9 mouse cellular contexts compared by ENCODE assay signal in the genomic region with DNA sequence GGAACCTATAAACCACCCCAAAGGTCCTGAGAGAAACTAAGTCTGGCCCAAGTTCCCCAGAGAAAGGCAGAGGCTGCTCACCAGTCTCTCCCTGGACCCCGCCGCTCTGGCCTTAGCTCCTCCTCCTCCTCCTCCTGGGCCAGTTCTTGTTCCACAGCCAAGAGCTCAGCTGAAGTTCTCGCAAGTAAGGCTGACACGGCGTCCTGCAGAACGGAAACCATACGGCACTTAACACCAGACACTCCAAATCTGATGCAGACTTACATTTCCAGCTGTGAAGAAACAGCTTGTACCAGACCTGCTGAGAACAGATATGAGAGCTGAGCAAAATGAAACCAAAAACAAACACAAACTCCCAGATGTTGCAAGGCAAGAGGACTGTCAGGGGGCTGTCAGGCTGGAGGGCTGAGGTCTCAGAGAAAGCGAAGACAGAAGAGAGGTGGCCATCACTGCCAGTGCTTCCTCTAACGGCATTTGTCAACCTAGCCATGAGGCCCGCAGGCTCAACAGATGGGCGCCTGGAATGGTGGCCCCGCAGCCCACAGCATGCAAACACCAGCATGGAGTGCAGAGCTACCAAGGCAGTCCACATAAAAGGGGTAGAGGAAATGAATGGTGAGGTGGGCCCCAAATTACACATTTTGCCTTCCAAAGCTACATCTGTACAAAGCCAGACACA. TPM values are rescaled to one million over a fixed set of nuclear protein-coding genes. Genes with fewer than 3 reads are reported as not detected.
DNase-seq lines count a peak whose midpoint lies in the region; ATAC-seq and TF ChIP-seq lines count a peak whose summit lies in the region.
"Had no signal": no experiment of that assay in that cellular context is flagged by ENCODE, and none has a peak within 500 bp of the region (broad histone marks: within the 10 kb centered on the region; RNA-seq: fewer than 3 reads in every experiment).

No protein-coding gene starts in this region.

- no peak for TF ChIP-seq CTCF in brain, embryonic 14.5 days (IDR thresholded peaks at IDR 0.05; ENCODE audit: borderline replicate concordance, extremely low read depth, insufficient read depth, insufficient read length)
- no peak for TF ChIP-seq CTCF in kidney, postnatal 0 days (IDR thresholded peaks at IDR 0.05; ENCODE audit: low read depth)

- no peak for TF ChIP-seq POLR2A in brain, embryonic 14.5 days (IDR thresholded peaks at IDR 0.05; ENCODE audit: borderline replicate concordance, extremely low read depth, insufficient read depth, insufficient read length, poor library complexity, severe bottlenecking)

- WGBS in hindbrain, embryonic 12.5 days: 62% methylated on average over 12 of the region's 12 CpGs
- 79% methylated on average over 12 of the region's 12 CpGs for WGBS in hindbrain, embryonic 13.5 days
- WGBS in kidney, postnatal 0 days: 47% methylated on average over 12 of the region's 12 CpGs
- WGBS in lung, embryonic 16.5 days: 39% methylated on average over 12 of the region's 12 CpGs
- 42% methylated on average over 12 of the region's 12 CpGs for WGBS in stomach, embryonic 16.5 days

- H3K9me3 ChIP-seq in hindbrain, embryonic 12.5 days (replicated peaks): no peaks in the 10 kb centered on the region
- no peaks in the 10 kb centered on the region for H3K9me3 ChIP-seq in hindbrain, embryonic 13.5 days
- no peaks in the 10 kb centered on the region for H3K9me3 ChIP-seq in kidney, postnatal 0 days (replicated peaks; ENCODE audit: low read length)
- H3K9me3 ChIP-seq in lung, embryonic 16.5 days (ENCODE audit: control insufficient read depth, low read length): no peaks in the 10 kb centered on the region
- H3K9me3 ChIP-seq in stomach, embryonic 16.5 days (replicated peaks; ENCODE audit: control insufficient read depth, low read length): no peaks in the 10 kb centered on the region

- no peaks in the 10 kb centered on the region for H3K27me3 ChIP-seq in hindbrain, embryonic 12.5 days
- no peaks in the 10 kb centered on the region for H3K27me3 ChIP-seq in hindbrain, embryonic 13.5 days
- H3K27me3 ChIP-seq in kidney, postnatal 0 days (ENCODE audit: insufficient read depth, low read length): no peaks in the 10 kb centered on the region
- no peaks in the 10 kb centered on the region for H3K27me3 ChIP-seq in lung, embryonic 16.5 days (ENCODE audit: control insufficient read depth, insufficient read depth, low read depth, low read length)
- no peaks in the 10 kb centered on the region for H3K27me3 ChIP-seq in stomach, embryonic 16.5 days (ENCODE audit: control insufficient read depth, insufficient read depth, low read length)

- intact Hi-C loops in gastrocnemius, postnatal 36 days (cut with DNase I): no loop called here

- peak overlapping the region; percentile 52 for H3K27ac ChIP-seq in hindbrain, embryonic 12.5 days
- H3K27ac ChIP-seq in hindbrain, embryonic 13.5 days: no peak overlapping the region
- peak overlapping the region; percentile 66 for H3K27ac ChIP-seq in kidney, postnatal 0 days
- H3K27ac ChIP-seq in lung, embryonic 16.5 days (ENCODE audit: low read length): peak overlapping the region; percentile 67
- H3K27ac ChIP-seq in stomach, embryonic 16.5 days (ENCODE audit: low read length): peak overlapping the region; percentile 82

- no peak for ATAC-seq in hindbrain, embryonic 12.5 days (ENCODE audit: low FRiP score)
- ATAC-seq in hindbrain, embryonic 13.5 days (ENCODE audit: low FRiP score): no peak
- ATAC-seq in kidney, postnatal 0 days (replicated peaks; ENCODE audit: low FRiP score, low read depth): peak; percentile 27
- ATAC-seq in lung, embryonic 16.5 days (ENCODE audit: low read depth): peak; percentile 93
- peak; percentile 89 for ATAC-seq in stomach, embryonic 16.5 days (ENCODE audit: insufficient read depth, low FRiP score)

- no peak overlapping the region; the same call in 1 of the 2 replicates for H3K4me2 ChIP-seq in hindbrain, embryonic 12.5 days (replicated peaks)
- H3K4me2 ChIP-seq in hindbrain, embryonic 13.5 days: no peak overlapping the region
- peak overlapping the region; percentile 33 for H3K4me2 ChIP-seq in kidney, postnatal 0 days (ENCODE audit: low read length)
- peak overlapping the region; percentile 42 for H3K4me2 ChIP-seq in lung, embryonic 16.5 days (ENCODE audit: low read depth, low read length)
- H3K4me2 ChIP-seq in stomach, embryonic 16.5 days (ENCODE audit: low read depth, low read length): peak overlapping the region; percentile 43

- H3K36me3 ChIP-seq in hindbrain, embryonic 12.5 days: peaks cover 36% of the 10 kb centered on the region
- H3K36me3 ChIP-seq in hindbrain, embryonic 13.5 days: peaks cover 45% of the 10 kb centered on the region
- peaks cover 51% of the 10 kb centered on the region for H3K36me3 ChIP-seq in kidney, postnatal 0 days (ENCODE audit: insufficient read depth, low read length)
- peaks cover 34% of the 10 kb centered on the region for H3K36me3 ChIP-seq in lung, embryonic 16.5 days (ENCODE audit: control insufficient read depth, insufficient read depth, low read length)
- H3K36me3 ChIP-seq in stomach, embryonic 16.5 days (ENCODE audit: control insufficient read depth, insufficient read depth, low read length): peaks cover 24% of the 10 kb centered on the region

- DNase-seq in brain, embryonic 14.5 days (ENCODE audit: low read depth): peak; percentile 30
- DNase-seq in gastrocnemius, postnatal 36 days: peak; percentile 32 to 54
- peak; percentile 88 for DNase-seq in kidney, postnatal 0 days (ENCODE audit: low spot score)
- no peak for DNase-seq in retina, postnatal 1 day

- no peak overlapping the region for H3K4me3 ChIP-seq in hindbrain, embryonic 12.5 days
- H3K4me3 ChIP-seq in hindbrain, embryonic 13.5 days: no peak overlapping the region
- no peak overlapping the region for H3K4me3 ChIP-seq in kidney, postnatal 0 days (replicated peaks; ENCODE audit: low read depth, low read length)
- peak overlapping the region; percentile 14 for H3K4me3 ChIP-seq in lung, embryonic 16.5 days (ENCODE audit: low read length)
- peak overlapping the region; percentile 20; the same call in 1 of the 2 replicates for H3K4me3 ChIP-seq in stomach, embryonic 16.5 days (replicated peaks; ENCODE audit: low read length)

- peaks cover 8% of the 10 kb centered on the region; the same call in 1 of the 2 replicates for H3K4me1 ChIP-seq in hindbrain, embryonic 12.5 days
- no peaks in the 10 kb centered on the region for H3K4me1 ChIP-seq in hindbrain, embryonic 13.5 days (replicated peaks)
- no peaks in the 10 kb centered on the region for H3K4me1 ChIP-seq in kidney, postnatal 0 days (replicated peaks; ENCODE audit: insufficient read depth, low read length)
- peaks cover 7% of the 10 kb centered on the region for H3K4me1 ChIP-seq in lung, embryonic 16.5 days (replicated peaks; ENCODE audit: control insufficient read depth, insufficient read depth, low read length)
- H3K4me1 ChIP-seq in stomach, embryonic 16.5 days (ENCODE audit: control insufficient read depth, insufficient read depth, low read length): peaks cover 11% of the 10 kb centered on the region

- H3K9ac ChIP-seq in hindbrain, embryonic 12.5 days: no peak overlapping the region; the same call in 1 of the 2 replicates
- H3K9ac ChIP-seq in hindbrain, embryonic 13.5 days: no peak overlapping the region
- no peak overlapping the region for H3K9ac ChIP-seq in kidney, postnatal 0 days (ENCODE audit: low read depth, low read length)
- no peak overlapping the region for H3K9ac ChIP-seq in lung, embryonic 16.5 days (ENCODE audit: low read length)
- peak overlapping the region; percentile 37; the same call in 1 of the 2 replicates for H3K9ac ChIP-seq in stomach, embryonic 16.5 days (ENCODE audit: low read length)

RNA-seq across cellular contexts. Expression of a gene that starts 27.7 kb away (rescaled TPM):
- polyA plus RNA-seq in hindbrain, embryonic 12.5 days (2016; fragmentation: Nextera tagmentation; extraction: Ambion mirVana): not detected in 2 replicates
- not detected in 2 replicates for polyA plus RNA-seq in hindbrain, embryonic 13.5 days (2015; fragmentation: Nextera tagmentation; extraction: Ambion mirVana)
- not detected in 2 replicates for polyA plus RNA-seq in brain, embryonic 14.5 days (2012; rRNA removed)
- total RNA-seq in gastrocnemius, postnatal 36 days (2021): under 1 TPM in 1 of 2 experiments, not detected in 1; 0.69 TPM
- polyA plus RNA-seq in kidney, postnatal 0 days (2015; fragmentation: Nextera tagmentation; extraction: Ambion mirVana): not detected in 2 replicates
- polyA plus RNA-seq in lung, embryonic 16.5 days (2015; fragmentation: Nextera tagmentation; extraction: Ambion mirVana): not detected in 2 replicates
- polyA plus RNA-seq in stomach, embryonic 16.5 days (2015; fragmentation: Nextera tagmentation; extraction: Ambion mirVana): not detected in 2 replicates
- total RNA-seq: MEL had no signal

RNA-seq across cellular contexts. Expression of a gene that starts 30.0 kb away (rescaled TPM):
- 0.40 TPM in 1 of 2 replicates, not detected in the other for polyA plus RNA-seq in hindbrain, embryonic 12.5 days (2016; fragmentation: Nextera tagmentation; extraction: Ambion mirVana)
- not detected in 2 replicates for polyA plus RNA-seq in hindbrain, embryonic 13.5 days (2015; fragmentation: Nextera tagmentation; extraction: Ambion mirVana)
- not detected in 2 replicates for polyA plus RNA-seq in brain, embryonic 14.5 days (2012; rRNA removed)
- total RNA-seq in gastrocnemius, postnatal 36 days (2021): not detected
- not detected in 2 replicates for polyA plus RNA-seq in kidney, postnatal 0 days (2015; fragmentation: Nextera tagmentation; extraction: Ambion mirVana)
- not detected in 2 replicates for polyA plus RNA-seq in lung, embryonic 16.5 days (2015; fragmentation: Nextera tagmentation; extraction: Ambion mirVana)
- polyA plus RNA-seq in stomach, embryonic 16.5 days (2015; fragmentation: Nextera tagmentation; extraction: Ambion mirVana): not detected in 2 replicates
- total RNA-seq: MEL had no signal

Comparison
In these comparisons a context has a peak if more than half of its experiments do, and no peak if none do; other contexts are left out.
1. ATAC-seq: peak in kidney, postnatal 0 days (single experiment), lung, embryonic 16.5 days (single experiment) and stomach, embryonic 16.5 days (single experiment); none in hindbrain, embryonic 12.5 days (single experiment) and hindbrain, embryonic 13.5 days (single experiment).
2. H3K4me2 ChIP-seq: peak in kidney, postnatal 0 days (single experiment), lung, embryonic 16.5 days (single experiment) and stomach, embryonic 16.5 days (single experiment); none in hindbrain, embryonic 12.5 days (single experiment) and hindbrain, embryonic 13.5 days (single experiment).
3. H3K4me3 ChIP-seq: peak in lung, embryonic 16.5 days (single experiment) and stomach, embryonic 16.5 days (single experiment); none in hindbrain, embryonic 12.5 days (single experiment), hindbrain, embryonic 13.5 days (single experiment) and kidney, postnatal 0 days (single experiment).